ENCODE assay signal across 8 mouse cellular contexts in genomic region chr12:91383516-91384264, GRCm38 (mm10). TPM values are rescaled to one million over a fixed set of nuclear protein-coding genes. Genes with fewer than 3 reads are reported as not detected.
DNase-seq lines count a peak whose midpoint lies in the region; ATAC-seq and TF ChIP-seq lines count a peak whose summit lies in the region.

No protein-coding gene starts in this region.

- peak; percentile 32 for ATAC-seq in activated CD4-positive, CD25-positive, alpha-beta regulatory T cell, adult 4 months
- ATAC-seq in embryonic facial prominence, embryonic 15.5 days (ENCODE audit: insufficient number of reproducible peaks, low FRiP score, low TSS enrichment, low read depth): peak; percentile 66
- peak; percentile 70 for ATAC-seq in hindbrain, postnatal 0 days
- ATAC-seq in stomach, postnatal 0 days (ENCODE audit: low FRiP score, low TSS enrichment): peak; percentile 49

- 4% methylated on average over 22 of the region's 22 CpGs for WGBS in embryonic facial prominence, embryonic 15.5 days
- 7% methylated on average over 22 of the region's 22 CpGs for WGBS in hindbrain, postnatal 0 days
- 3% methylated on average over 22 of the region's 22 CpGs for WGBS in stomach, postnatal 0 days

- H3K27ac ChIP-seq in embryonic facial prominence, embryonic 15.5 days (replicated peaks): no peak overlapping the region
- H3K27ac ChIP-seq in hindbrain, postnatal 0 days: no peak overlapping the region
- no peak overlapping the region for H3K27ac ChIP-seq in stomach, postnatal 0 days (replicated peaks)

- H3K4me3 ChIP-seq in embryonic facial prominence, embryonic 15.5 days (replicated peaks): peak overlapping the region; percentile 67
- peak overlapping the region; percentile 67 for H3K4me3 ChIP-seq in hindbrain, postnatal 0 days (ENCODE audit: low read length)
- H3K4me3 ChIP-seq in stomach, postnatal 0 days (ENCODE audit: low read depth, low read length): peak overlapping the region; percentile 65

- H3K4me2 ChIP-seq in embryonic facial prominence, embryonic 15.5 days (replicated peaks): peak overlapping the region; percentile 96
- H3K4me2 ChIP-seq in hindbrain, postnatal 0 days (ENCODE audit: low read depth, low read length): peak overlapping the region; percentile 99
- H3K4me2 ChIP-seq in stomach, postnatal 0 days (replicated peaks; ENCODE audit: low read depth): peak overlapping the region; percentile 95

- H3K27me3 ChIP-seq in embryonic facial prominence, embryonic 15.5 days: no peaks in the 10 kb centered on the region
- H3K27me3 ChIP-seq in hindbrain, postnatal 0 days (ENCODE audit: insufficient read depth, low read length): no peaks in the 10 kb centered on the region
- H3K27me3 ChIP-seq in stomach, postnatal 0 days (ENCODE audit: control insufficient read depth, insufficient read depth, low read length): no peaks in the 10 kb centered on the region

- TF ChIP-seq EP300 in stomach, postnatal 0 days (optimal IDR thresholded peaks at IDR 0.05): no peak

- intact Hi-C loops in left cerebral cortex, postnatal 4 days (cut with DNase I): no loop called here

- peak; percentile 21 for DNase-seq in left cerebral cortex, postnatal 4 days
- no peak for DNase-seq in left cerebral cortex, adult 18-20 months (ENCODE audit: low spot score in 2 of 2)
- DNase-seq in hindbrain, postnatal 0 days (ENCODE audit: low spot score): peak; percentile 20
- peak; percentile 2 for DNase-seq in lung, postnatal 10 days
- no peak for DNase-seq in stomach, postnatal 0 days (ENCODE audit: low spot score)
- no peak for DNase-seq in urinary bladder, postnatal 10 days (ENCODE audit: low spot score)

- H3K4me1 ChIP-seq in embryonic facial prominence, embryonic 15.5 days: peaks cover 5% of the 10 kb centered on the region
- H3K4me1 ChIP-seq in hindbrain, postnatal 0 days (ENCODE audit: insufficient read depth, low read length): peaks cover 4% of the 10 kb centered on the region; the same call in 1 of the 2 replicates
- H3K4me1 ChIP-seq in stomach, postnatal 0 days (replicated peaks; ENCODE audit: control insufficient read depth, insufficient read depth): no peaks in the 10 kb centered on the region

- no peaks in the 10 kb centered on the region for H3K36me3 ChIP-seq in embryonic facial prominence, embryonic 15.5 days
- no peaks in the 10 kb centered on the region for H3K36me3 ChIP-seq in hindbrain, postnatal 0 days (ENCODE audit: insufficient read depth, low read length)
- no peaks in the 10 kb centered on the region; the same call in 1 of the 2 replicates for H3K36me3 ChIP-seq in stomach, postnatal 0 days (ENCODE audit: control insufficient read depth, insufficient read depth, low read length)

- peak overlapping the region; percentile 39 for H3K9ac ChIP-seq in embryonic facial prominence, embryonic 15.5 days
- peak overlapping the region; percentile 35 for H3K9ac ChIP-seq in hindbrain, postnatal 0 days (replicated peaks; ENCODE audit: low read length)
- H3K9ac ChIP-seq in stomach, postnatal 0 days (ENCODE audit: low read length): peak overlapping the region; percentile 53

- no peak for TF ChIP-seq CTCF in hindbrain, postnatal 0 days (IDR thresholded peaks at IDR 0.05; ENCODE audit: low read depth)
- no peak for TF ChIP-seq CTCF in stomach, postnatal 0 days (IDR thresholded peaks at IDR 0.05; ENCODE audit: low read depth)

- H3K9me3 ChIP-seq in embryonic facial prominence, embryonic 15.5 days (replicated peaks): no peaks in the 10 kb centered on the region
- H3K9me3 ChIP-seq in hindbrain, postnatal 0 days (ENCODE audit: low read length): no peaks in the 10 kb centered on the region
- no peaks in the 10 kb centered on the region for H3K9me3 ChIP-seq in stomach, postnatal 0 days (ENCODE audit: control insufficient read depth, low read length)

RNA-seq across cellular contexts. Expression of gene Cep128, which starts 0.5 kb away (rescaled TPM):
- 1 to 10 TPM; 6.0 to 6.7 TPM for total RNA-seq in left cerebral cortex, postnatal 4 days (2021)
- total RNA-seq in left cerebral cortex, adult 18-20 months (2021): 1 to 10 TPM; 7.5 to 8.4 TPM
- polyA plus RNA-seq in activated CD4-positive, CD25-positive, alpha-beta regulatory T cell, adult 4 months (2017; shearing (Covaris generic)): 10 to 100 TPM in 1 of 2 experiments, 1 to 10 TPM in 1; 7.6 to 14.4 TPM
- 9.2 and 11.1 TPM in 2 replicates for polyA plus RNA-seq in embryonic facial prominence, embryonic 15.5 days (2015; fragmentation: Nextera tagmentation; extraction: Ambion mirVana)
- 4.3 and 4.4 TPM in 2 replicates for total RNA-seq in hindbrain, postnatal 0 days (2014; rRNA removed)
- 3.0 and 3.8 TPM in 2 replicates for polyA plus RNA-seq in hindbrain, postnatal 0 days (2015; fragmentation: Nextera tagmentation; extraction: Ambion mirVana)
- polyA plus RNA-seq in stomach, postnatal 0 days (2015; fragmentation: Nextera tagmentation; extraction: Ambion mirVana): 1.5 and 2.0 TPM in 2 replicates

RNA-seq across cellular contexts. Expression of gene Tshr, which starts 0.7 kb away (rescaled TPM):
- 1 to 10 TPM; 5.5 to 6.6 TPM for total RNA-seq in left cerebral cortex, postnatal 4 days (2021)
- total RNA-seq in left cerebral cortex, adult 18-20 months (2021): under 1 TPM; 0.19 to 0.56 TPM
- not detected for polyA plus RNA-seq in activated CD4-positive, CD25-positive, alpha-beta regulatory T cell, adult 4 months (2017; shearing (Covaris generic))
- 0.67 and 0.75 TPM in 2 replicates for polyA plus RNA-seq in embryonic facial prominence, embryonic 15.5 days (2015; fragmentation: Nextera tagmentation; extraction: Ambion mirVana)
- total RNA-seq in hindbrain, postnatal 0 days (2014; rRNA removed): 0.78 and 0.79 TPM in 2 replicates
- 0.59 and 0.63 TPM in 2 replicates for polyA plus RNA-seq in hindbrain, postnatal 0 days (2015; fragmentation: Nextera tagmentation; extraction: Ambion mirVana)
- 0.23 and 0.32 TPM in 2 replicates for polyA plus RNA-seq in stomach, postnatal 0 days (2015; fragmentation: Nextera tagmentation; extraction: Ambion mirVana)

Comparison
In these comparisons a context has a peak if more than half of its experiments do, and no peak if none do; other contexts are left out.
1. DNase-seq: peak in left cerebral cortex, postnatal 4 days (single experiment), hindbrain, postnatal 0 days (single experiment) and lung, postnatal 10 days (single experiment); none in left cerebral cortex, adult 18-20 months (0 of 2), stomach, postnatal 0 days (single experiment) and urinary bladder, postnatal 10 days (single experiment).
2. Peak in every context shown above with its lines, with median percentiles within 50 percentile points of each other: ATAC-seq, H3K4me2 ChIP-seq, H3K4me3 ChIP-seq and H3K9ac ChIP-seq.